Mouse (Mus musculus): ENCODE results near the gene Tmem101.
"Not testable (repeated sequence)": the region's sequence is repeated elsewhere in the genome, so short reads cannot be mapped to it uniquely, and the experiment has no call there.

The Tmem101 gene

GRCm38 (mm10) chr11:102156039-102156785, at the start of gene Tmem101:
Gene Tmem101 (minus strand): TSS chr11:102156404.
- peak; percentile 94 to 95 for DNase-seq (ENCODE audit: low spot score in 2 of 2)

- DNase-seq (ENCODE audit: low spot score in 2 of 2): peak; percentile 50 to 55
Measured at GRCm38 (mm10) chr11:102201408-102201821, 45.2 kb upstream of the Tmem101 start.

GRCm38 (mm10) chr11:102199856-102200255, 43.7 kb upstream of the Tmem101 start:
- peak in 1 of 2 experiments; percentile 22 for DNase-seq (ENCODE audit: low spot score in 2 of 2)

- no peak for DNase-seq (ENCODE audit: low spot score in 2 of 2)
Measured at GRCm38 (mm10) chr11:102198245-102198644, 42.0 kb upstream of the Tmem101 start.

- DNase-seq (ENCODE audit: low spot score in 2 of 2): peak; percentile 44 to 64
Measured at GRCm38 (mm10) chr11:102196018-102196797, 40.0 kb upstream of the Tmem101 start.

- DNase-seq (ENCODE audit: low spot score in 2 of 2): peak; percentile 23 to 38
Measured at GRCm38 (mm10) chr11:102193657-102194440, 37.6 kb upstream of the Tmem101 start.

GRCm38 (mm10) chr11:102190848-102191247, 34.6 kb upstream of the Tmem101 start:
- DNase-seq (ENCODE audit: low spot score in 2 of 2): no peak

- peak; percentile 94 to 97 for DNase-seq (ENCODE audit: low spot score in 2 of 2)
Measured at GRCm38 (mm10) chr11:102189461-102190436, 33.5 kb upstream of the Tmem101 start, which contains the start of gene G6pc3. Gene G6pc3 (plus strand): TSS chr11:102189620.

GRCm38 (mm10) chr11:102188980-102189379, 32.8 kb upstream of the Tmem101 start:
- no peak for DNase-seq (ENCODE audit: low spot score in 2 of 2)

- no peak for DNase-seq (ENCODE audit: low spot score in 2 of 2)
Measured at GRCm38 (mm10) chr11:102186235-102186634, 30.0 kb upstream of the Tmem101 start.

- no peak for DNase-seq (ENCODE audit: low spot score in 2 of 2)
Measured at GRCm38 (mm10) chr11:102185677-102186076, 29.5 kb upstream of the Tmem101 start.

GRCm38 (mm10) chr11:102184646-102185495, 28.7 kb upstream of the Tmem101 start, which contains the start of gene Lsm12:
Gene Lsm12 (minus strand): TSS chr11:102185296.
- peak; percentile 93 to 96 for DNase-seq (ENCODE audit: low spot score in 2 of 2)

GRCm38 (mm10) chr11:102184253-102184645, 28.0 kb upstream of the Tmem101 start:
- no peak for DNase-seq (ENCODE audit: low spot score in 2 of 2)

- no peak for DNase-seq (ENCODE audit: low spot score in 2 of 2)
Measured at GRCm38 (mm10) chr11:102179836-102180235, 23.6 kb upstream of the Tmem101 start.

- DNase-seq (ENCODE audit: low spot score in 2 of 2): no peak
Measured at GRCm38 (mm10) chr11:102168689-102169088, 12.5 kb upstream of the Tmem101 start.

- no peak for DNase-seq (ENCODE audit: low spot score in 2 of 2)
Measured at GRCm38 (mm10) chr11:102167539-102167938, 11.3 kb upstream of the Tmem101 start.

GRCm38 (mm10) chr11:102165971-102166722, 9.9 kb upstream of the Tmem101 start:
- DNase-seq (ENCODE audit: low spot score in 2 of 2): no peak

- DNase-seq (ENCODE audit: low spot score in 2 of 2): no peak
Measured at GRCm38 (mm10) chr11:102159781-102160180, 3.6 kb upstream of the Tmem101 start.

GRCm38 (mm10) chr11:102158024-102158423, 1.8 kb upstream of the Tmem101 start:
- DNase-seq (ENCODE audit: low spot score in 2 of 2): not testable (repeated sequence)
